Mouse (Mus musculus) thymus, postnatal 14 days (tissue): Measurements from ENCODE around the gene Slc36a3.

Source experiments
- DNase-seq: peaks from one replicate; pipeline ENCODE4 v3.0.0; 2021

Gene Slc36a3

DNA sequence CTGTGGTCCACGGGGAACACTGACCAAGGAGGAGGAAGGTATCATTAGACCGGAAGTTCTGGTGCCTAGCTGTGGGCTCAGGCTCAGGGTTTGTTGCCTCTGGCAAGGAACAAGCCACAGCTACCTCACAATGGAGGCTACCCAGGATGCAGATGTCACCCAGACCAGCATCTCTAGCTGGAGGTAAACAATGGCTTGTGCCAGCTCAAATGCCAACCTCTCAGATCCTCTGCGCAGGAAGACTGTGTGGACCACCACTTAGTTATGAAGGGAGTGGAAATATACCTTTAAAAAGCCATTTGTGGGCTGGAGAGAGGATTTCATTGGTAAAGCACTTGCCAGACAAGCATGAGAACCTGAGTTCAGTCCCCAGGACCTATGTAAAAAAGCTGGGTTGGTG, at the start of gene Slc36a3:
Gene Slc36a3, minus strand, starts transcription at position 101 of the 400 bp plus-strand sequence.
- no peak for DNase-seq

DNA sequence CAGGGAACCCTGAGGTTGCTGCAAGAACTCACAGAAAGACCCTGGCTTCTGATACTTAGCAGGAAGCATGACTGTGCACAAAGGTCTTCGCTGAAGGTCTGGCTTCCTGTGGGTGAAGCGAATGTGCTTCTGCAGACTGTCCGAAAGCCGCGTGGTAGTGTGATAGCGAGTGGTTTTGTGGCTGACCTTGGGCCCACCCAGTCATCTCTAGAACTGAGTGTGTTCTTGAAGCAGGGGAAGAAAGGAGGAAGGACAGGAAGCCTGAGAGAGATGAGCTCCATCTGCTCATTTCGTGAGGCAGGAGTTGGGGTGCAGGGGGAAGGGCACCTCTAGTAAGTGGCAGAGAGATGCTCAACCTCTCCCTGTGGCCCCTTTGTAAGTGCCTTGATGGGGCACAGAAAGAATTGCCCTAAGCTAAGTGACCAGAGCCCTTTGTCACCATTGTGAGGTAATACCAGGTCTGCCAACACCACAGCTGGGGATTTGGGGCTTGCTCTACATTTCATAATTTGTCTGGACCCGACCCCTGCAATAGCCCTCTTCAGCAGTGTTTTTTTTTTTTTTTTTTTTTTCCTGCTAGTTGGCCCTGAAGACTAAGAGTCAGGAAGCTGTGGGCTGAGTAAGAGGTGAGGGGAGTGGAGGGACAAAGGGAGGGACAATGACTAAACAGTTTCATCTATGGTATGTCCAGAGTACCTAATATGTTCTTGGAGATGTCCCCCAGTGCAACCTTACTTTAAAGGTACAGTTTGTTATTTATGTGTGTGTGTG, 46.4 kb upstream of the Slc36a3 start:
- peak; percentile 13 for DNase-seq

DNA sequence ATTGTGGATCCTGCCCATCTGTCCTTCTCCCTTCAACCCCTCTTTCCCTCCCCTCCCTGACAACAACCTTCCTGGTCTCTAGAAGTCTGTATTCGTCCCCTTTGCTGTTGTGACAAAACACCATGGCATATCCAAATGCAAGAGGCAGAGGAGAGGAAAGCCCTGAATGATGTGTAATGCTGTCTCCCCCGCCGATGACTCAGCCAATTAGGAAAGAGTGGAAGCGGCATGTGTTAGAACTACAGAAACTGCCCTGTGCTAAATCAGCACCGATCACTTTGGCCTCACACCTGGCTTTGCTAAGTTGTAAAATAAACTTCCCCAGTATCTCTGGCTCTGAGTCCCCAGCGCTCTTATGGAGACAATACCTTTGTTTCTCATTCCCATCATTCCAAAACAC, 45.6 kb upstream of the Slc36a3 start:
- no peak for DNase-seq

DNA sequence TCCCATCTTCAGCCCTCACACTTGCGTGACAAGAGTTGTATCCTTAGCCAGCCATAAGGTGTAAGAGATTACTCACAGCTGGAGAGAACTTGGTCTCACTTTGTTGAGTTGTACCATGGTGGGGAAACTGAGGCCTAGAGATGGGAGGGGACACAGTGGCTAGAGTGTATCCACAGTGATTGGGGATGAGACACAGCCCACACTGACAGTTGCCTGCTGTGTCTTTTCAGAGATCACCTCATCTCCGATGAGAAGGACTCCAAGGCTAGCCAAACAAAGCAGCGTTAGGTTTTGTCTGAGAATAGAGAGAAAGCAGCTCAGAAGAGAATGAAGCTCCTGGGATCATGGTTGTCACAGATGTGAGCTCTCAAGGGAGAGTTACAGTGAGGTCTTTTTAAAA, 38.7 kb upstream of the Slc36a3 start:
- DNase-seq, result no peak

DNA sequence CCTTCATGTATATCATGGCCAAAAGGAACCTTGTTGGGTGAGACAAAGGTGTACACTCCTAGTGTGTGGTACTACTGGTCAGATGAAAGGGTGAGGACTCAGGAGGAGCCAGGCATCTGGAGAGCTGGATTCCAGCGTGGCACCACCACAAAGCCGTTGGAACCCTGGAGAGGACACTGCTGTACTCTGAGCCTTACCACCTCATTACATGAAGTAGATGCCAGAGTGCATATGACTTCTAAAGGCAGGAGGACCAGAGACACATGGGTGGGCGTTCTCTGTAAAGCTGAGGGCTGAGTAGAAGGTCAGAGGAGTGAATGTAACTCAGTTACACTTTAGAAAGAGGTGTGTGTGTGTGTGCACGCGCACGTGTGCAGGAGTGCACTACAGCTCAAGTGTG, 36.3 kb upstream of the Slc36a3 start:
- DNase-seq, result no peak

DNA sequence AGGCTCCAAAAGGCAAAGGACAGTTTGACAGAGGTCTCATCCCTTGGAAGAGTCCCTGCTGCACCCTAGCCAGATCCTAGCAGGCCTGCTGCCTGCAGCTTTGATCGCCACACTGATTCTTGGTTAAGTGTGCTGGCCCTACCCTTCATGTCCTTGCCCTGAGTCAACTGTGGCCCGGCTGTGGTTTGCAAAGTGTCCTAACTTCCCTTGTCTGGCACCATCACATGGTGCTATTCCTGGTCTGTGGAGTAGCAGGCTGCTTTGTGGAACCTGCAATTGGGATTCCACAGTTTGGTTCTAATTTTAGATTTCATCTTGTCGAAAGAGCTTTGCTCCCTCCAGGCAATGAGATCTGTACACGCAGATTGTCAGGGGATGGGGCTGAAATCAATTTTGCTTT, 35.8 kb upstream of the Slc36a3 start:
- no peak for DNase-seq

DNA sequence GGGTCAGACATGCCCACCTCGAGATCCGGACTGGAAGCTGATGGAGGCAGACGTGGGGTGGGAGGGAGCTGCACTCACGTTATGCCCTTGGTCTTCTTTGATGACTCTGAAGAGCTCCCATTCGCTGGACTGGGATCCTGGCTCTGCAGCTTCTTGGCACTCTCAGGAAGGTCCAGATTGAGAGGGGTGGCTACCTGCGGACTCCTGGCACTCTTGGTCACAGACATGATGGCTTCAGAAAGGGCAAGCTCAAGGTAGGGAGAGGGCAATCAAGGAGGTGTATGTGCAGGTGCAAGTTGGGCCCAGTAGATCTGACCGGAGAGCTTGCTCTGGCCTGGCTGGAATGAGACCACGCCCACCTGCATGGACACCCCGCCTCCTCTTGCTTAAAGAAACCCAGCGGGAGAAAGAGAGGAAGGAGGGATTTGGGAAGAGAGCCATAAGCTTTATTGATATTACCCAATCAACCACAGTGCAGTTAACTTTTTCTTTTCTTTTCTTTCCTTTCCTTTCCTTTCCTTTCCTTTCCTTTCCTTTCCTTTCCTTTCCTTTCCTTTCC, 33.3 kb upstream of the Slc36a3 start, which contains the start of gene Slc36a2:
Gene Slc36a2, minus strand, starts transcription at position 345 of the 559 bp plus-strand sequence.
- DNase-seq, result no peak

DNA sequence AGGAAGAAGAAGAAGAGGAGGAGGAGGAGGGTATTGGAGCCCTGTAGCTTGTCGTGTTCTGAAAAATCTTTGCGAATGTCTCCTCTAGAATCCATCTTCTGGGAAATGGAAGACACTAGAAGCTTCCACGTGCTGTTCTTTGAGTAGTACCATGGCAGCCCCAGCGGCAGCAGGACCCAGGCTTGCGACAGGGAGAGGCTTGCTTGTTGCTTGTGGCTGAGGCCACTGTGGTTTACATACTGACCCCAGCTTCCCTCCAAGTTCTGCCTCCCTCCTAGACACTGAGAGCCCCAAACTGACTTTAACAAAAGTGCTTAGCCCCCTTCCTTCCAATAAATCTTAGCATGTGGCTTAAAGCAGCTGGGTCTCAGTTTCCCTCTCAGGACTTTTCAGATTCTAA, 32.7 kb upstream of the Slc36a3 start:
- no peak for DNase-seq

DNA sequence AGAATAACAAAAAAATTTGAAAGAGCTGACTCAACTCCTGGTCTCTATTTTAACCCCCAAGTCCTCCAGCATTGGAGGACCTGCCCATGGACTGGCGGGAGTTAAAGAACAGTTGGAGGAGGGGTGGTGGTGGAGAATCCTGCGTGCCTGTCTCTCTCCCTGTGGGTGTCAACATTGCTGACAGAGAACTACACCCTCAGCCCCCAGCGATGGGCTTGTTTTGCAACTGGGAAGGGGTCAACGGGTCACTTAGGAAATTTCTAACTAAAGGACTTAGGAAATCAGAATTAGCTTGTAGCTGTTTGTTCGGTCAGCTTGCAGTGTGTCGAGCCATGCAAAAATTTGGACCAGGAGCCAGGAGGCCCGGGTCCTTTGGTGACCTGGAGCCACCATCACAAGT, 31.6 kb upstream of the Slc36a3 start:
- DNase-seq, result no peak

DNA sequence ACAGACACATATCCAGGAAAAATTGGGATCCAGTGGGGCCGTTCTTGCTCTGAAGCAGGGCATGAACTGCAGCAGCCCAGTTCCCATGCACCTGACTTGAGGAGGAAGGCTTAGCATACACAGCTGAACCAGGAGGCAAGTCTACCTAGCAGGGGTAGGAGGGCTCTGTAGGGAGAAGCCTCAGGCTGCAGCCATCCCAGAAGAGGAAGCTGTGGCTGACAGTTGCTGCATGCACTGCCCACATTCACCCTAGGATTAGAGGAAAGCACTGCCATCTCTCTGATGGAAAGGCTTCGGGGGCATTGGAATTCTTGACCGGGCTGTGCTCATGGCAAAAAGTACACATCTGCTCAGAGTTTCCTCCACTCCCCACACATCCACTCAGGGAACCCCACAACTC, 28.3 kb upstream of the Slc36a3 start:
- DNase-seq, result no peak

DNA sequence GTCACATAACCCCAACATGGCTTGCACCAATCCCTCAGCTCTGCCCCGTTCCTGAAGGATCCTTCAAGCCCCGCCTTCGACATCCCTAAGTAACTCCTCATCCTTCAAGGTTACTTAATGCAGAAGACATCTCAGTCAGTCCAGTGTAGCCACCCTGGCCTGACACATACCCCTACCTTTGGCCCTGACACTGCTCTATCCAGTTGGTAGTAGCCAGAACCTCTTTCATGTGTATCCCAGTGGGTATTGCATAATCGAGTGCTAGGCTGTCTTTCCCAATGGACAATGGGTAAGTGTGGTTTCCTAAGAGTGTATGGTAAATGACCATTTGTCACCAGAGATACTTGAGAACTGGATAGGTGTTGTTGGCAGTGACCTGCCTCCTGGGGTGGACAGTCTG, 27.3 kb upstream of the Slc36a3 start:
- no peak for DNase-seq

DNA sequence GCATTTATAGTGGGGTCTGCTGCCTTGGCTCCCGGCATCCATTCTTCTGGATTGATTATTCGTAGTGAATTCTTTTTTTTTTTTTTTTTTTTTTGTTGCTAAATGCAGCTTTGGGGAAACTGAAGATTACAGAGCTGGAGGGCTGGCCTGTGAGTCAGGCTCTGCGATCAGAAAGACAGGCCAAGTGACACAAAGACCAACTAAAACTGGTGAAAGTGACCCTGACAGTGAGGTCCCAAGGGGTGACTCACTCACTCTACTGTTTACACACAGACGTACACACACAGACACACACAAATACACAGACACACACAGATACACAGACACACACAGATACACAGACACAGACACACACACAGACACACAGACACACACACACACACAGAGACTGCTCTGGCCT, 19.0 kb upstream of the Slc36a3 start:
- DNase-seq, result no peak

DNA sequence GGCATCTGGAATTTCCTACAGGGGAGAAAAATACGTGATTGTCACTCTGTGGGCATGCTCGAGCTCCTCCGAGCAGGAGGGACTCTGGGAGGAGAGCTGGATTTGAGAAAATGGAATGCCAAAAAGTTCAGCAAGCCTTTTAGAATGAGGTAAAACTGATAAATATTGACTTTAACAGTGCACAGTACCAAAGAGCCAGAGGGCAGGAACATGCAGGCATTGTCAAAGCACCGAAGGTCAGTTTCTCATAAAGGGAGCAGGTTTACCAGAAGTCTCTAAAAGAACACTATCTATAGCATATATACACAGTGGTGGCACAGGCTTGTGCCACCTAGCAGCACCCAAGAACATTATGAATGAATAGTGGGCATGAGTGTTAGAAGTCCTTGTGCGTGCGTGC, 17.4 kb upstream of the Slc36a3 start:
- no peak for DNase-seq

DNA sequence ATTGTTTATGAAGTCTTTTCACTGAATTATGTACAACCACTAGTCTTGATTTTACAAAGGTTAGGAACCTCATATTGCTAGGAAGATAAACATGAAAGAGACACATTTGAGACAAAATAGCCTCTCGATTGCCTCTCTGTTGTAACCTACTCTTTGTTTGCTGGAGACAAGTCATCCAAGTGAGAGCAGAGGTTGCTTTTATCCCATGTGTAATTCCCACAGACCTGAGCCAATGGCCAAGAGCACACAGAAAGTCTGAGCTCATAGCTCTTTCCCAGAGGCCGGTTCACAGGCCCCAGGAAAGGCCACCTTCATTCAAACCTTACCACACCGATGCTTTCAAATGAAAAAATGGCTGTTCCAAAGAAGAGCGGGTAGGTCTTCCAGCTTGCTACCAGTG, 17.0 kb upstream of the Slc36a3 start:
- DNase-seq, result no peak

DNA sequence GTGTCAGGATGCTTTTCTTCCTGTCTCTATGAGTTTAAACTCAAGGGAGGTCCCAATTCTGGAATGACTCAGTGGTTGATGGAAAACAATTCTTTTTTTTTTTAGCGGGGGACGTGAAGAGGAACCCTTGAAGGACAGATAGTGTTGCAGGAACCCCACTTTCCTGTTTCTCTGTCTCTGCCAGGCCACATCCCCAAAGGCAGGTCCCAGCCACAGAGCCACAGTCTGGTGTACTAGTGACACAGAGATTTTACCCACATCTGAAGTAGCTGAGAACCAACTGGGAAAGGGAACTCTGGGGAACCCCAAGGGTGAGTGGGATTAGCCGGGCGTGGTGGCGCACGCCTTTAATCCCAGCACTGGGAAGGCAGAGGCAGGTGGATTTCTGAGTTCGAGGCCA, 14.2 kb upstream of the Slc36a3 start:
- DNase-seq, result no peak

DNA sequence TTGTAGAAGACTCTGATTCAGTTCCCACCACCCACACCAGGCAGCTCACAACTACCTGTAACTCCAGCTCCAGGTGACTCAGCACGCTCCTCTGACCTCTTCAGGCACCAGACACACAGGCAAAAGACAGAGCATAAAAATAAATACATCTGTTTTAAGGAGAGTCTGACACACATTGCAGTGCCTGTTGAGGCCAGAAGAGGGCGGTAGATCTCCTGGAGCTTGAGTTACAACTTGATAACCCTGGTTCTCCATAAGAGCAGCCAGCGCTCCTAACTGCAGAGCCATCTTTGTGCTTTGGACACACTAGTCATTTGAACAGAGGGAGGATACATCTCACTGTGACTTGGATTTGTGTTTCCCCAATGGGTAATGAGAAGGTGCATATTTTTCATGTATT, 13.2 kb upstream of the Slc36a3 start:
- DNase-seq, result peak; percentile 57

DNA sequence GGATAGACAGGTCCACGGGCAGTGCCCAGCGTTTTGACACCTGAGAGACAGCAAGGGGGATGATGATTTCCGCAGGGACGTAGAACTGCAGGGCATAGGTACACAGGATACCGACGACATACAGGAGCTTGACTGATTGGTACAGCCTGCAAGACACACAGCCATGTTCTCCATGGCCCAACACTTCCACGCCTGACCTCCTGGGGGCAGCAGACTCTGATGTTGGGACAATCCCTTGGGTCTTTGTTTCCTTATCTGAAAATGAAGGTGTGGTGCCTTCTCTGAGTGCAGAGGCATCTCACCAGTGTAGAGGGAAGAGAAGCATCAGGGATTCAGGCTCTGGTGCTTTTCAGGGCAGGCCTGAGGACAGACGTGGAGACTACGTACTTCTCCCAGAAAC, 11.2 kb upstream of the Slc36a3 start:
- DNase-seq, result peak; percentile 74

DNA sequence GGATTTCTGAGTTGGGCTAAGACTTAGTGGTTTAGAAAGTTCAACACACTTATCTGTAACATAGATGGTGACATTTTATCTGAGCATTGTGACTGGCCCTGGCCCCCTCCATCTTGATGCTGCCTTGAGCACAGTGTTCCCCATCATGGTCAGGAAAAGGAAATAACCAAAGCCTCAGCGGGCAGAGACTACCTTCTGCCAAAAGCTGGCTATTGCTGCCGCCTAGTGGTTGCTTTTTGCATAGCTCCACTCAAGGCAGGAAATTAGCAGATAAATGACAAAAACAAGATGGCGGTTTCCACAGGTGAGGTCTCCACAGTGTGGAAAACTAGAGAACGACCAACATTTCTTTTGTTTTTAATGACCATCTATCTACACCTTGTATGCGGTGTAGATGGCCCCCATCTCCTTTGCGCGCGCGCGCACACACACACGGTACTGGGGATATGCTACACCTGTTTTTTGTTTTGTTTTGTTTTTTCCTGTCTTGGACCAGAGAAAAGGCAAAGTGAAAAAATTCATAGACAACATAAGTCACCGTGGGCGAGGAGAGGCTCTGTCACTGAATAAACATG, 7.4 kb upstream of the Slc36a3 start:
- DNase-seq, result peak; percentile 91

DNA sequence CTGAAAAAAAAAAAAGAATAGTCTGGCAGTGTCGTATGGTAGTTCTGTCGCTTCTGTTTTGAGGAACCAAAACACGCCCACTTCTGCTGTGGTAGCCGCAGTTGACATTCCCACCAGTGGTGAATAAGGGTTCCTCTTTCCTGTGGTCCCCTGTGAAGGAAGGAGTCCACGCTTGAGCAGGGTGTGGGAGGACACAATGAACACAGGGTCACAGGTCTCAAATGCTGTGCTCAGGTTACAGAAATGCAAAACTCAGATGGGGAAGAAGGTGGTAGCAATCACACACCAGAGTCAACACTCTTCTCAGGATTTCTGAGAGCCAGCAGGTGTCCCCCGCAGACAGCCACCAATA, 3.5 kb upstream of the Slc36a3 start:
- DNase-seq, result no peak

DNA sequence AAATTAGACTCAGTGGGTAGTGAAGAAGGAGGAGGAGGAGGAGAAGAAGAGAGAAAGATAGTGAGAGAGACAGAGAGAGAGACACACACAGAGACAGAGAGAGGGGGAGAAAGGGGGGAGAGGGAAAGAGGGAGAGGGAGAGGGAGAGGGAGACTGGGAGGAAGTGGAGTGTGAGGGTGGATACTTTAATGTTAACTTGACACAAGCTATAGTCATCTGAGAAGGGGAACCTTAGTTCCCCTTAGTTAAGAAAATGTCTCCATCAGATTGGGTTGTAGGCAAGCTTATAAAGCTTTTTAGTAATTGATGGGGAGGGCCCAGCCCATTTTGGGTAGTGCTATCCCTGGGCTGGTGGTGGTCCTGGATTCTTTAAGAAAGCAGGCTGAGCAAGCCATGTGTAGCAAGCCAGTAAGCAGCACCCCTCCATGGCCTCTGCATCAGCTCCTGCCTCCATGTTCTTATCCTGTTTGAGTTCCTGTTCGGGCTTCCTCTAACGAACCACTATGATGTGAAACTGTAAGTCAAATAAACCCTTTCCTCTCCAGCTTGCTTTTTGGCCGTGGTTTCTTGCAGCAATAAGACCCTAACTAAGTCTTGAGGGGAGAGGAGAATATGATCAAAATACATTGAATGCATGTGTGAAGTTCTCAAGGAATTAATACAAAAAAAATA, 3.0 kb upstream of the Slc36a3 start:
- DNase-seq, result no peak

DNA sequence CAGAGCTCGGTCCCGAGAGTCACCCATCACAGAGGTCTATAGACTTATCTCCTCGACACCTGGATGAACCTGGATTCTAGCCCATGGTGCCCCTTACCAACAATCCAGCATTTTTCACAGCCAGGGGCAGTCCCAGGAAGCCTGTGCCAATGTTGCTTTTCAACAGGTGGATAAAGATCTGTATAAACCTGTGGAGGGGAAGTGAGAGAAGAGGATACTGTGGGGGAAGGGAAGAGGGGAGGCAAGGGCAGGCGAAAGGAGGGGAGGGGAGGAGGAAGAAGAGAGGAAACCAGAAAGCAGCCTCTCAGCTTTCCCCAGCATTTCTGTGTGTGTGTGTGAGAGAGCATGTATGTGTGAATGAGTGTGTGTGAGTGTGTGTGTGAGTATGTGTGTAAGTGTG, 3.0 kb downstream of the Slc36a3 start:
- DNase-seq, result peak; percentile 38

DNA sequence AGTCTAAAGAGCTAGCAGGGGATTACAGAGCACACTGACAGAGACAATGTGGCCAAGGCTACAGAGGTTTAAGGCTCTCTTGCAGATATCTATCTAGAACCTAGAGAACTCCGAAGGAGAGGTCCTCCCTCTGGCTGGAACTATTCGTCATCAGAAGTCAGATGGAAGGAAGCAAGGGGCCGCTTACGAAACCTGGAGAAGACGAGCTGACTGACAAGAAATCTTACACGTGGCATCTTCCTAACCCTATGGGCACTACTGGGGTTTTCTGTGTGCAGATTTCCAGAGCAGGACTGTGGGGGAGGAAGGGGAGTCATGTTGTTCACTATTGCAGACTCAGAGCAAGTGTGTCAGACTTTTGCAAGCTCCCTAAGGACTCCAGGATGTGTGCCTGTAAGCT, 4.1 kb downstream of the Slc36a3 start:
- DNase-seq, result no peak

DNA sequence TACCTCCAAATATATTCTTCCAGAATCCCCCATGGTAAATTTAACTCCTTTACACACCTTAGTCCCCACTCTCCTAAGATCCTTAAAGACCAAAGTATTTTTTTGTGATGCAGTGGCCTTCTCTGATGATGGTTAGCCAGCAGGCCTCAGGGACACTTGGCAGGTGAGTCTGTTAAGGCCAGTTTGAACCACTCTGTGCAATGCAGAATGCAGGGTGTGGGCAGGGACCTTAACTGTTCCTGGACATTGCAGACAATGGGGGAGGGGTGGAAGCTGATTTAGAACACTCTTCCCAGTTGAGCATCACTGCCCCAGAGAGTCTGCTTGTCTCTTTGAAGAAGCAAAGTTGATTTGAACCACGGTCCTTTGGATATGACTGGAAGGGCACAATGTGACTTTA, 4.7 kb downstream of the Slc36a3 start:
- no peak for DNase-seq

DNA sequence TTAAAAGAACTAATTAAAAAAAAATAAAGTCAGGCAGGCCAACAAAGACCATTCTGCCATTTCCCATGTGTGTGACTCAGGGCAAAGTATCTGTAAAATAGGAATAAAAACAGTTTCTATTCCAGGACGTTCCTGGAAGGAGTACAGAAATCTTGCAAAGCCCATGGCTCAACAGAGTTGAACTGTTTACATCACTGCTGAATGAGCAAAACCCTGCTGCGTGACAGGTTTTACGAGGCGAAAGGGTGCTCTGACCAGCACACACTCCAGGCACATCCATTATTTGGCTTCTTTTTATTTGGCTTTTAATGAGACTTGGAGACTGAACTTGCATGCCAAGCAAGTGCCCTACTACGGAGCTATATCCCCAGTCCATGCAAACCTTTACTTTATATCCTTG, 7.5 kb downstream of the Slc36a3 start:
- no peak for DNase-seq
